Mouse (Mus musculus) gastrocnemius, postnatal 25 days (tissue): Measurements from ENCODE around the gene Inpp5a. TPM values are rescaled to one million over a fixed set of nuclear protein-coding genes. Genes with fewer than 3 reads are reported as not detected.
A peak's percentile ranks its signal among the peaks of the same experiment; 100 is the strongest.

Experiments
- DNase-seq: peaks from one replicate; pipeline ENCODE4 v3.0.0; 2022
- total RNA-seq, 2 experiments: library from RNA; stranded (reverse); gene quantifications; 1 replicate in 1 of 2; 2 replicates in 1 of 2; pipeline ENCODE4 v1.2.3; 2021

The Inpp5a gene
- total RNA-seq, 2 experiments from 2014 or later: 59.6 to 69.6 TPM

GRCm38 (mm10) chr7:139441022-139441421, 52.1 kb downstream of the Inpp5a start:
- DNase-seq: no peak

GRCm38 (mm10) chr7:139441761-139442211, 52.9 kb downstream of the Inpp5a start:
- DNase-seq: peak; percentile 14

GRCm38 (mm10) chr7:139445621-139446020, 56.7 kb downstream of the Inpp5a start:
- DNase-seq: no peak

GRCm38 (mm10) chr7:139447381-139447780, 58.5 kb downstream of the Inpp5a start:
- no peak for DNase-seq

- no peak for DNase-seq
These were observed 61.5 kb downstream of the Inpp5a start for GRCm38 (mm10) chr7:139450186-139450998.

GRCm38 (mm10) chr7:139451711-139452110, 62.8 kb downstream of the Inpp5a start:
- no peak for DNase-seq

GRCm38 (mm10) chr7:139452199-139452598, 63.3 kb downstream of the Inpp5a start:
- no peak for DNase-seq

GRCm38 (mm10) chr7:139453198-139453597, 64.3 kb downstream of the Inpp5a start:
- no peak for DNase-seq

- no peak for DNase-seq
These were observed 65.4 kb downstream of the Inpp5a start for GRCm38 (mm10) chr7:139454285-139454684.

GRCm38 (mm10) chr7:139456759-139457158, 67.8 kb downstream of the Inpp5a start:
- DNase-seq: no peak

GRCm38 (mm10) chr7:139461344-139461743, 72.4 kb downstream of the Inpp5a start:
- no peak for DNase-seq

GRCm38 (mm10) chr7:139462142-139462541, 73.2 kb downstream of the Inpp5a start:
- no peak for DNase-seq

- no peak for DNase-seq
These were observed 76.6 kb downstream of the Inpp5a start for GRCm38 (mm10) chr7:139465538-139465937.

GRCm38 (mm10) chr7:139466484-139467176, 77.7 kb downstream of the Inpp5a start:
- no peak for DNase-seq

GRCm38 (mm10) chr7:139467177-139467895, 78.4 kb downstream of the Inpp5a start:
- DNase-seq: no peak

- peak; percentile 60 for DNase-seq
These were observed 79.0 kb downstream of the Inpp5a start for GRCm38 (mm10) chr7:139467896-139468279.

GRCm38 (mm10) chr7:139468440-139468839, 79.5 kb downstream of the Inpp5a start:
- no peak for DNase-seq

GRCm38 (mm10) chr7:139469457-139469856, 80.5 kb downstream of the Inpp5a start:
- DNase-seq: no peak

- DNase-seq: no peak
These were observed 81.6 kb downstream of the Inpp5a start for GRCm38 (mm10) chr7:139470481-139470880.

- no peak for DNase-seq
These were observed 83.1 kb downstream of the Inpp5a start for GRCm38 (mm10) chr7:139472052-139472451.

- DNase-seq: peak; percentile 82
These were observed 84.1 kb downstream of the Inpp5a start for GRCm38 (mm10) chr7:139472865-139473549.

- DNase-seq: no peak
These were observed 87.0 kb downstream of the Inpp5a start for GRCm38 (mm10) chr7:139475896-139476295.
